Mouse (Mus musculus) left cerebral cortex, adult 2 months (tissue): ENCODE data around the gene Avil. TPM values are rescaled to one million over a fixed set of nuclear protein-coding genes. Genes with fewer than 3 reads are reported as not detected.

Source experiments
- DNase-seq, 2 experiments: peaks; one replicate each; pipeline ENCODE4 v3.0.0; 2021 to 2022; ENCODE audit warnings: low spot score in 2 of 2, mixed read lengths in 1 of 2; ENCODE audit errors: extremely low spot score in 1 of 2
- H3K27ac ChIP-seq: fragments of 200-600 bp; 2 replicates; pipeline ENCODE4 v1.8.1; 2022
- H3K4me3 ChIP-seq: fragments of 200-600 bp; 2 replicates; pipeline ENCODE4 v1.8.1; 2022
- CTCF ChIP-seq: fragments of 200-600 bp; IDR thresholded peaks from 2 replicates; pipeline ENCODE4 v1.8.1; 2022; ENCODE audit warnings: antibody characterized with exemption, mild to moderate bottlenecking, moderate library complexity
- intact Hi-C: fragments of 180-260 bp; cut with DNase I; formaldehyde crosslinking; loops from one replicate; pipeline ENCODE4 v1.15.1; 2025
- total RNA-seq, 2 experiments: library from RNA; stranded (reverse); gene quantifications; 2 replicates each; pipeline ENCODE4 v1.2.3; 2021

Gene Avil
- total RNA-seq, 2 experiments from 2014 or later, result 0.18 to 0.28 TPM

DNA sequence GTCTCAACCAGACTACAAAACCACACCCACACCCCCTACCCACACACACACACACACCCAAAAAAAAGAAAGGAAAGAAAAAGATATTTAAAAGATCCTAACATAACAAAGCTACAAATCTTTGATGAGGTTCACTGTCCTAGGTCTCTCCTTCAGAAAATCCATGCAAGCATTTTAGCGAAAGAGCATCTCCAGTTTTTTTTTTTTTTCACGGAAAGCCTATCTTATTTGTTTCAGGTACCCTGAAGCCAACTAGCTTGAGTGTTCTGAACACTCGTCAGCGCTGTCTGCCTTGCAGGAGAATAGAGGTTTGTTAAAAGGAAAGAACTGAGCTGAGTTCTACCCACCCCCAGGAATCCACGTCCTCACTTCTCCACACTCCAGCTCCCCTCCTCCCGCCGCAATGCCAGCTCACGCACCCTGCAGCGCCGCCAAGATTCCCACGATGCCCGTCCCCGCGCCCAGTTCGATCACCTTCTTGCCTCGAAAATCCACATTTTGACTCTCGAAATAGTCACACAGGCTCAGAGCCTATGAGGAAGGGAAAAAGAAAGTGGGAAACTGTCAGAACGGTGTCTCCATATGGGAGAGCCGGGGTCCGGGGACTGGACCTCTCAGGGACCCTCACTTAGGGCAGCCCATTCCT is 40.2 kb downstream of the Avil start:
- intact Hi-C loops, result no loop called here
- DNase-seq, result peak; percentile 48 to 61
- peak overlapping the region; percentile 88 for H3K4me3 ChIP-seq
- TF ChIP-seq CTCF, result no peak
- peak overlapping the region; percentile 76 for H3K27ac ChIP-seq

GRCm38 (mm10) chr10:127041274-127041766 is 40.8 kb downstream of the Avil start, which contains the start of the genes Mettl1 and Eef1akmt3:
Mettl1 (plus strand) TSS chr10:127041414.
Eef1akmt3 (minus strand) TSS chr10:127041513.
- H3K4me3 ChIP-seq, result peak within 1 kb of the TSS; percentile 88
- peak within 1 kb of the TSS; percentile 76 for H3K27ac ChIP-seq
- intact Hi-C loops, result no loop called here
- no peak for TF ChIP-seq CTCF
- peak in 1 of 2 experiments; percentile 49 for DNase-seq

DNA sequence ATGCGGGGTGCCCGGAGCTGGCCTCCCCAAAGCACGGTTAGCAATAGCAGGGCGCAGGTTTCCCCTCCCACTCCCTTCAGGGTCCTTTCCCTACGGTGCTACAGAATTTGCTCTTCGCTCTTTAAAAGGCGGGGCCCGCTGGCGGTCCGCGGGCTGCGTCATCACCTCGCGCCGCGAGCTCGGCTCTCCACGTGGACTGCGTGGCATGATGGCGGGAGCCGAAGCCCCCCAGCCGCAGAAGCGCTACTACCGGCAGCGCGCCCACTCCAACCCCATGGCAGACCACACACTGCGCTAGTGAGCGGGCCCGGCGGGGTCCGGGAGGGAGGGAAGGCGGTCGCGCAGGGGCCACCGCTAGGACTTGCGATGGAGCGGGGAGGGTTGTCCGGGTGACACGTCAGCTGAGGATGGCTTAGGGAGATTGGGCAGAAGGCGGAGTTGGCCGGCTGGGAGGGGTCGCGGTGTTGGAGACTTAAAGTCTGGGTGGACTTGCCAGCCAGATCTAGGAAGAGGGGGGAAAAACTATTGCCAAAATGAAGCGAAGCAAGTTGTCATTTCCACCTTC is 41.3 kb downstream of the Avil start:
- peak; percentile 88 to 89 for DNase-seq
- intact Hi-C loops, result no loop called here
- H3K27ac ChIP-seq, result peak overlapping the region; percentile 76
- H3K4me3 ChIP-seq, result peak overlapping the region; percentile 88
- no peak; the same call in 1 of the 2 replicates for TF ChIP-seq CTCF

DNA sequence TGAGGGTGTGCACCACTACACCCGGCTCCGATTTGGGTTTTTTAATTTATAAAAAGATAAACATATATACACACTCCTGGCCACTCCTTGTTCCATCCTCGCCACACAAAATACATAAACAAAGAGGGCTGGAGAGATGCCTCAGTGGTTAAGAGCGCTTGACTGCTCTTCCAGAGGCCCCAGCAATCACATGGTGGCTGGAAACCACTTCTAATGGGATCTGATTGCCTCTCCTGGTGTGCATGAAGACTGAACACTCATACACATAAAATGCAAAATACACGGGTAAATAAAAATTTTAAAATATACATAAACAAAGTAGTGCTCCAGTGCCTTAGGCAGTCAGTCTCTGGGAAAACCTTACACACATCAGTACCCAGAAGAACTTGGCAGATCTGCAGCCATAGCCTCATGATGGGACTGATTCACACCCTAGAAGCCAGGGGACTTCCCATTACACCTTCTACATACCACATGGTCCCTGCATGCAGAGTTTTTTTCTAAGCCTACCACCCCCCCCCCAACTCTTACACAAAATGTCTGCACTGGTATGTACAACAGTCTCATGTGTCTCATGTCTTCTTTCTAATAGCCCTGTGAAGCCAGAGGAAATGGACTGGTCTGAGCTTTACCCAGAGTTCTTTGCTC is 42.1 kb downstream of the Avil start:
- intact Hi-C loops, result no loop called here
- H3K27ac ChIP-seq, result no peak overlapping the region; the same call in 1 of the 2 replicates
- no peak for DNase-seq
- no peak for TF ChIP-seq CTCF
- peak overlapping the region; percentile 88 for H3K4me3 ChIP-seq

GRCm38 (mm10) chr10:127043187-127043586 is 42.7 kb downstream of the Avil start:
- TF ChIP-seq CTCF, result no peak
- Histone ChIP-seq H3K27ac (no peak overlapping the region), H3K4me3 (no peak overlapping the region)
- intact Hi-C loops, result no loop called here
- no peak for DNase-seq

GRCm38 (mm10) chr10:127047954-127048353 is 47.4 kb downstream of the Avil start, which contains the start of gene Cyp27b1:
Cyp27b1 (plus strand) TSS chr10:127048250.
- H3K4me3 ChIP-seq, result no peak within 1 kb of the TSS
- intact Hi-C loops, result no loop called here
- no peak for TF ChIP-seq CTCF
- DNase-seq, result no peak
- no peak within 1 kb of the TSS for H3K27ac ChIP-seq

- TF ChIP-seq CTCF, result peak; percentile 27; the same call in 1 of the 2 replicates
- intact Hi-C loops, result no loop called here
- H3K27ac ChIP-seq, result no peak overlapping the region
- no peak for DNase-seq
- H3K4me3 ChIP-seq, result no peak overlapping the region
Measured at GRCm38 (mm10) chr10:127048608-127049394, 48.3 kb downstream of the Avil start.

DNA sequence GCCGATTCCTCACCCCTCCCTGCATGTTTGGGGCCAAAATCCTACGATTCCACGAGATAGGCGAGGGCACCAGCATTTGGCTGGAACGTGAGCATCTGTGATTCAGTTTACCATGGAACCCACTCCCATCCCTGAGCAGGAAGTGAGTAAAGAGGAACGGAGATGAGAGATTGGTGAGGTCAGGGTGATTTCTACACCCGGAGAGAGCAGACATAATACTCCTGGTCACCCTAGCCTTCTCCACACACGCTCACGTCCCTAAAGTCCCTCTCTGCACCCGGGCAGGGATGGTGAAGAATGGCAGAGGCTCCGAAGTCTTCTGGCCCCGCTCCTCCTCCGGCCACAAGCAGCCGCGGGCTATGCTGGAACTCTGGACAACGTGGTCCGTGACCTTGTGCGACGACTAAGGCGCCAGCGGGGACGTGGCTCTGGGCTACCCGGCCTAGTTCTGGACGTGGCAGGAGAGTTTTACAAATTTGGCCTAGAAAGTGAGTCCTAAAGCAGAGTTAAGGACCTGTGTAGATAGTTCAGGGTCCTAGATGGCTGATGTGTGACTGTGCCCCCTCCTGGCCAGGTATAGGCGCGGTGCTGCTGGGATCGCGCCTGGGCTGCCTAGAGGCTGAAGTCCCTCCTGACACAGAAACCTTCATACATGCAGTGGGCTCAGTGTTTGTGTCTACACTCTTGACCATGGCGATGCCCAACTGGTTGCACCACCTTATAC is 49.0 kb downstream of the Avil start:
- no peak overlapping the region for H3K27ac ChIP-seq
- H3K4me3 ChIP-seq, result no peak overlapping the region
- intact Hi-C loops, result no loop called here
- no peak for DNase-seq
- no peak; the same call in 1 of the 2 replicates for TF ChIP-seq CTCF

DNA sequence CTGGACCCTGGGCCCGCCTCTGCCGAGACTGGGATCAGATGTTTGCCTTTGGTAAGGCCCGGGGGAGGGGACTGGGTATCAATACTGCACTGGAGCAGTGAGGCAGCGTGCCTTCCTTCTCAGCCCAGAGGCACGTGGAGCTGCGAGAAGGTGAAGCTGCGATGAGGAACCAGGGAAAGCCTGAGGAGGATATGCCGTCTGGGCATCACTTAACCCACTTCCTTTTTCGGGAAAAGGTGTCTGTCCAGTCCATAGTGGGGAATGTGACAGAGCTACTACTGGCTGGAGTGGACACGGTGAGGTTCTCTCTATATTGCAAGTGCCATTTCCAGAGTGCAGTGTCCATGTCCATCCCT is 49.6 kb downstream of the Avil start:
- TF ChIP-seq CTCF, result no peak
- Histone ChIP-seq H3K27ac (no peak overlapping the region), H3K4me3 (no peak overlapping the region)
- DNase-seq, result no peak
- intact Hi-C loops, result no loop called here

DNA sequence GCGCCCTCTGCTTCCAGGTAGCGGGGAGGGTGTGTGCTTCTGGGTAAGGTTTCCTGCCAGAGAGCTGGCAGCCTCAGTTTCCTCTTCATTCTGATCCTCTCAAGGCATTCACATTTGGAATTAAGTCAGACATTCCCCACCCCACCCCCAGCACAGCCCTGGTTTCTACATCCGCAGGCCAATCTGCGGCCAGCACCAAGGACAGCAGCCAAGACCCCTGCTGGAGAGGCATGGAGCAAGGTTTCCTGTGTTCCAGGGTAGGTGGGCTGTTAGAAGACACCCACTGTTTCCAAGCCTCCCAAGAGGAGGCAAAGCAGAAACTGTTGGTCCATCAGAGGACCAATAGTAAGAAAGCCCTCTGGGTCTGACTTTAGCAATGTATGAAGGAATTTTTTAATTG is 54.1 kb downstream of the Avil start:
- DNase-seq, result no peak
- Histone ChIP-seq H3K27ac (no peak overlapping the region), H3K4me3 (no peak overlapping the region)
- no peak for TF ChIP-seq CTCF
- intact Hi-C loops, result no loop called here

DNA sequence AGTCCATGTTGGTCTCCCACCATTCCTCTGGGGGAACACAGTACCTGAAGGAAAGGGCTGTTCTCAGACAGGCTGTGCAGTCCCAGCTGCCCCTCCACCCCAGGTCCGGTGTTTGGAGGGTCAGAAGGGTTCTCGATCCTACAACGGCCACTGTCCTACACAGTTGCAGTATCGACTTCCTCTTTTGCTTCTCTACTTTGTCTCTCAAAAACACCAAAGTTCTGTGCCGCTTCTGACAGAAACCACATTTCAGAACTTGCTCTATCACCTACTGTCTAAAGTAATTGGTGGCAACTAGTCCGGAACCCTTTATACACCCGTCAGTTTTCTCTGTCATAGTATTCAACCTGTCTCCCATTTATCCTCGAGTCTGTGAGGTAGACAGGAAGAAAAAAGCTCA is 54.9 kb downstream of the Avil start:
- no peak for DNase-seq
- intact Hi-C loops, result no loop called here
- Histone ChIP-seq H3K4me3 (no peak overlapping the region), H3K27ac (no peak overlapping the region)
- no peak for TF ChIP-seq CTCF
